Comparison of ENCODE assay signal across 16 mouse cellular contexts in genomic region chr1:176915946-176916345, GRCm38 (mm10).
DNase-seq lines count a peak whose midpoint lies in the region; ATAC-seq and TF ChIP-seq lines count a peak whose summit lies in the region.
"Had no signal": no experiment of that assay in that cellular context is flagged by ENCODE, and none has a peak within 500 bp of the region (broad histone marks: within the 10 kb centered on the region; RNA-seq: fewer than 3 reads in every experiment).

No protein-coding gene starts in this region.

- H3K4me3 ChIP-seq in gastrocnemius, adult 2 months: no peak overlapping the region
- H3K4me3 ChIP-seq: embryonic facial prominence, embryonic 12.5 days; heart, embryonic 15.5 days; limb, embryonic 12.5 days; liver, embryonic 15.5 days; megakaryocyte, embryonic 14.5 days had no signal

- DNase-seq in cerebellum, postnatal 4 days (ENCODE audit: low spot score in 2 of 2): no peak
- DNase-seq in adipocyte (ENCODE audit: low spot score): peak; percentile 15
- DNase-seq in cerebellum, adult 9-10 months: peak; percentile 91
- peak; percentile 81 for DNase-seq in gastrocnemius, adult 2 months
- DNase-seq in left cerebral cortex, adult 18-20 months (ENCODE audit: low spot score in 2 of 2): no peak
- DNase-seq in right cerebral cortex, adult 18-20 months: no peak
- no peak for DNase-seq in embryo, embryonic 10 days (ENCODE audit: low spot score)
- DNase-seq: forebrain, postnatal 0 days had no signal

- no peak overlapping the region for H3K27ac ChIP-seq in gastrocnemius, adult 2 months
- H3K27ac ChIP-seq: embryonic facial prominence, embryonic 12.5 days; heart, embryonic 15.5 days; limb, embryonic 12.5 days; liver, embryonic 15.5 days; stomach, postnatal 0 days had no signal

- TF ChIP-seq CTCF in gastrocnemius, adult 2 months (IDR thresholded peaks at IDR 0.05): peak; percentile 22; the same call in 1 of the 2 replicates

- peak; percentile 89 for ATAC-seq in cerebellum, adult (ENCODE audit: insufficient number of reproducible peaks, low FRiP score, low TSS enrichment)
- ATAC-seq: forebrain, postnatal 0 days; lung, postnatal 0 days had no signal

- intact Hi-C loops in gastrocnemius, adult 2 months (cut with DNase I): loop anchor here (2.0 kb wide), 1 partner anchor 95 kb away; no protein-coding TSS in a partner anchor

Comparison
In these comparisons a context has a peak if more than half of its experiments do, and no peak if none do; other contexts are left out.
1. DNase-seq: peak in adipocyte (single experiment), cerebellum, adult 9-10 months (single experiment) and gastrocnemius, adult 2 months (single experiment); none in cerebellum, postnatal 4 days (0 of 2), left cerebral cortex, adult 18-20 months (0 of 2), right cerebral cortex, adult 18-20 months (single experiment) and embryo, embryonic 10 days (single experiment).